Mouse (Mus musculus) bone marrow macrophage, adult 2 months (primary cell): ENCODE measurements around the gene Slc6a17. TPM values are rescaled to one million over a fixed set of nuclear protein-coding genes. Genes with fewer than 3 reads are reported as not detected.

Experiments
- H3K27ac ChIP-seq: 2 replicates; pipeline ENCODE4 v1.5.1; 2012; ENCODE audit warnings: low read depth, low read length; ENCODE audit not compliant: insufficient read depth
- H3K4me1 ChIP-seq: 2 replicates; pipeline ENCODE4 v1.6.1; 2012; ENCODE audit warnings: low read length; ENCODE audit not compliant: control insufficient read depth, insufficient read depth
- H3K4me3 ChIP-seq: 2 replicates; pipeline ENCODE4 v1.5.1; 2012; ENCODE audit warnings: mild to moderate bottlenecking, low read length, moderate library complexity; ENCODE audit not compliant: insufficient read depth
- CTCF ChIP-seq: IDR thresholded peaks from 2 replicates; pipeline ENCODE4 v1.5.1; 2012; ENCODE audit warnings: low read depth, mild to moderate bottlenecking, low read length, moderate library complexity
- POLR2A ChIP-seq: IDR thresholded peaks from 2 replicates; pipeline ENCODE4 v1.6.1; 2012; ENCODE audit warnings: mild to moderate bottlenecking, low read depth, low read length, borderline replicate concordance
- polyA plus RNA-seq: library from polyadenylated mRNA; stranded (reverse); fragments of >200 nt; gene quantifications from 2 replicates; pipeline ENCODE4 v1.2.4, GENCODE M21; 2012; ENCODE audit not compliant: missing spikeins, insufficient read depth, insufficient read length

Gene Slc6a17
- polyA plus RNA-seq = not detected in 2 replicates

DNA sequence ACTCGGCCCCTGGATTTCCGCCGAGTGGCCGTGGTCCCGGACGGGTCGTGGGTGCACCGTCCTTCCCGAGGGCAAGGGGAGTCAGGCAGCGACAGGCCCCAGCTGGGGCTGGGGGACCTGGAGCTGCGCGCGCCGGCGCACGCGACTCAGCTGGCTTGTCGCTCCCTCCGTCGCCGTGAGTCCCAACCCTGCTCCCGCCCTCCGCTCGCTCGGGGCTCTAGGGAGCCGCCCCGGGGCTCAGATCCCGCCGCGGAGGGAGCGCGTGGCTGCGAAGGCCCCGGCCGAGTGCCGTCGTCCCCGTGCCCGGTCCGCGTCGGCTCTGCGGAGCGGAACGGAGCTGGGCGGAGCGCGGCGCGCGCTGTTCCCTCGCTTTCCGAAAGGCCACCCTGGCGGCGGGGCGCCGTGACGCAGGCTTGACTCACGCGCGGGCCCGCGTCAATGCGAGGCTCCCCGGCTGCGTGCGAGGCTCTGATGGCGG lies at the start of gene Slc6a17:
Slc6a17 (minus strand) TSS at position 388 of the 478 bp plus-strand sequence.
- H3K4me3 ChIP-seq = peak within 1 kb of the TSS; percentile 64
- H3K4me1 ChIP-seq = peaks cover 4% of the 10 kb centered on the region
- TF ChIP-seq POLR2A (no peak), CTCF (no peak)
- no peak within 1 kb of the TSS for H3K27ac ChIP-seq

DNA sequence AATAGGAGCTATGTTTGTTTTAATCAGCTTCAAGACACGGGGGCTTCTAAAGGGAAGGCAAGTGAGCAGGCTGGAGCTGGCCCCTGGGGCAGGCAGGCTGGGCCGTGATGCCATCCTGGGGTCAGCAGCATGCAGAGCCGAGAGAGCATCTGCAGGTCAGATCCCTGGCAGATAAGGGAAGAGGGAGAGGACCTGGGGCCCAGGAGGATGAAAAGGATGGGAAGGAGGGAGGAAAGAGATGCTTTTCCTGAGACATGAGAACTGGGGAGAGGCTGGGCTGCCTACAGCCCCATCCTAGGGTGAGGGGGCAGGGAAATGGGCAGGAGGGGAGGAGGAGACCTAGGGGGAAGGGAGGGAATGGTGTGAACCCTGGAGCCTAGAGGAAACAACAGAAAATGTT lies 47.5 kb upstream of the Slc6a17 start:
- TF ChIP-seq POLR2A (no peak), CTCF (no peak)
- no peak overlapping the region for H3K27ac ChIP-seq
- no peak overlapping the region for H3K4me3 ChIP-seq
- H3K4me1 ChIP-seq = peaks cover 5% of the 10 kb centered on the region

DNA sequence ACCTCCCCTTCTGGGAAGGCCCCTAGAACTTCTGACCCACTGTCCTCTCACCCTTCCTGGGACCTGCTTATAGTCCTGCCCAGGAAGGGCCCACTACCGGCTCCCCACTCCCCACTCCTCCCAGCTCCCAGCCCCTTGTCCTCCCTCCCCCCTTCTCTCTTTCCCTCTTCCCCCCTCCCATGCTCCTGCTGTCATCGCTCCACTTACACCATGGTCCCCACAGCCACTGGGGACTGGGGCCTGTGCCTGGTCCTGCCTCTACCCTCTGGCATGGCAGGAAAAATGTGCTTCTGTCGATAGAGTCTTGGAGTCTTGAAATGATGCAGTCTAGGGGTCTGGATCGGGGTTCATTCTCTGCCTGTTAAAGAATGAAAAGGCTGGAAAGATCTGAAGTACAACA lies 46.1 kb upstream of the Slc6a17 start:
- Histone ChIP-seq H3K27ac (no peak overlapping the region), H3K4me3 (no peak overlapping the region), H3K4me1 (no peaks in the 10 kb centered on the region)
- TF ChIP-seq POLR2A (no peak), CTCF (no peak)

DNA sequence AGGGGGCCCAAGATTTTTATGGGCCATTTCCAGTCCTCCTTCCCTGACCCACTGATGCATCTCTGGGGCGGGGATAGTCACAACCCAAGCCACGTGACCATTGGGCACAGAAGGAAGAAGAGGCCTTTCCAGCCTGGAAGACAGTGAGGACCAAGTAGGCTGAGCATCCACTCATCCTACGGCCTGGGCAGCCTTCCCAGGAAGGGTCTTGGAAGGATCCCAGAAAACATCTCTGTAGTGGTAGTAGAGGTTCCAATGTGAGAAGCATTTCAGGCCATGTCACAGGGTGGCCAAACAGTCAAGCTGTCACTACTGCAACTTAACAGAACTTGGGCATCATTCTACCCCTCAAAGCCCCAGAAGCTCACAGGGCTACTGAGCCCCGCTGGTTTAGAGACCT lies 44.8 kb upstream of the Slc6a17 start:
- Histone ChIP-seq H3K4me1 (no peaks in the 10 kb centered on the region), H3K27ac (no peak overlapping the region), H3K4me3 (no peak overlapping the region)
- TF ChIP-seq POLR2A (no peak), CTCF (no peak)

DNA sequence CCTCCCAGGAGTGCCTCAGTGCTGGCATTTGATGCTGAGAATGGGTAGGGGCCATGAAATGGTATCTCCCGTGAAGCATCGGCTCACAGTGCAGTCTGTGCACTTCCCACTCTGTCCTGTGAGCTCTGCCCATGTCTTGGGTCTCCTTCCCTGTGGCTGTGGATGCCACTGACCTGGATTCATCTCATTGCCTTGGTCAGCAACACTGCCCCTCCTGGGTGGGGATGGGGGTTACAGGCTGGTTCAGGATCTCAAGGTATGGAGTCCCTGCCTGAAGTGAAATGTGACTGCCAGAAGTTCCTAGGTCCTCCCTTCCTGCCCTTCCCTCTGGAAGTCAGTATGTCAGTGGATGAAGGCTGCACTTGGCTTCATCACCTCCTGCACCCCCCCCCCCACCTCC lies 44.3 kb upstream of the Slc6a17 start:
- Histone ChIP-seq H3K4me3 (no peak overlapping the region), H3K4me1 (no peaks in the 10 kb centered on the region), H3K27ac (no peak overlapping the region)
- TF ChIP-seq CTCF = no peak
- no peak for TF ChIP-seq POLR2A

DNA sequence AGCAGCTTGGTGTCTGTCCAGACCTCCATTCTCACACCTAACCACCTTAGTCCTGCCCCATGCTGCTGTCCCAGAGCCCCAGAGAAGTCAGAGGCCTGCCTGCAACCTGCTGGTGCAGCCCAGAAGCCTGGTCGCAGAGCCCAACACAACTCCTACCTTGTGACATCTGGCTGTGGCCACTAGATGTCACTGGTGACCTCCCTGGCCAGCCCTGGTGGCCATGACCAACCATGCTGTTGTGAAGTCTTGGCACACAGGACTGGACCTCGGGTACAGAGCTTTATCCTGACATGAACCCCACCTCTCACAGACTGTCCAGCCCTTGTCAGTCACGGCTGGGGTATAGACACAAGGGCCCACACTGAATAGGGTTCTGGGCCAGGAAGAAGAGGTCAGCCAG lies 41.4 kb upstream of the Slc6a17 start:
- peak; percentile 65 for TF ChIP-seq CTCF
- no peak for TF ChIP-seq POLR2A
- H3K4me1 ChIP-seq = no peaks in the 10 kb centered on the region
- H3K27ac ChIP-seq = no peak overlapping the region
- no peak overlapping the region for H3K4me3 ChIP-seq

DNA sequence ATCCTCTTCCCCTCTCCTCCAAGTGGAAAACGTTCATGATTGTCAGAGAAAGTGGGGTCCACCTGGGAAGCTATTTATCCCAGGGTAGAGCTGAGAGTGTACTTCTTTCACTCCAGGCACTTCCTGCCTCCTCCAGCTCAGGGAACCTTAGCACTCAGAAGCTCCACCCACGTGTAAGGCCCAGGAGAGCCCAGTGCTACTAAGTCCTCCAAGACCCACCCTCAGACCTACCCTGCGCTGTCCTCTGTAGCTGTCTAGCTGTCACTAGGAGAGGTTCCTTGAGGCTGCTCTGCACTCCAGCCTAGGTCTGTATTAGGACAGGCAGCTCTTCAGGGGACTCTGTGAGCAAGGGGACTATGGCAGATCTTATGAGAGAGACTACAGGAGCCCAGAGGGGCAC lies 40.9 kb upstream of the Slc6a17 start:
- Histone ChIP-seq H3K27ac (no peak overlapping the region), H3K4me3 (no peak overlapping the region), H3K4me1 (no peaks in the 10 kb centered on the region)
- no peak for TF ChIP-seq CTCF
- TF ChIP-seq POLR2A = no peak

DNA sequence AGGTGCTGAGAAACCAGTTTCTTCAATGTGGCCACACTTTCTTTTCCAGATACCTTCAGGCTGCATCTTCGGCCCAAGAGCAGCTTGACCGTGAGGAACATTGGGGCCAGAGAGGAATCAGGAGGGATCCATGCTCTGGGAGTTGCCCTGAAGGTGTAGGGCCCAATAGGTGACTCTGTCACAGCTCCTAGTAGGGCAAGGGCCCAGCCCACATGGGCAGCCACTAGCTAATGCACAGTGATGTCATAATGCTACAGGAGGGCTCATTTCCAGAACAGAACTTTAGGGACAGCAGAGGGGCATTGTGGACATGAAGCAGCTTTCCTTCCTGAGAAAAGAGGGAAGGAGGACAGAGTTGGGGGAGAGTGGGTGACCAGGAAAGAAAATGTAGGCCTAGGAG lies 37.0 kb upstream of the Slc6a17 start, which contains the start of gene Ubl4b:
Ubl4b (minus strand) TSS at position 232 of the 400 bp plus-strand sequence.
- no peaks in the 10 kb centered on the region for H3K4me1 ChIP-seq
- TF ChIP-seq POLR2A = no peak
- TF ChIP-seq CTCF = no peak
- no peak within 1 kb of the TSS for H3K27ac ChIP-seq
- no peak within 1 kb of the TSS for H3K4me3 ChIP-seq

DNA sequence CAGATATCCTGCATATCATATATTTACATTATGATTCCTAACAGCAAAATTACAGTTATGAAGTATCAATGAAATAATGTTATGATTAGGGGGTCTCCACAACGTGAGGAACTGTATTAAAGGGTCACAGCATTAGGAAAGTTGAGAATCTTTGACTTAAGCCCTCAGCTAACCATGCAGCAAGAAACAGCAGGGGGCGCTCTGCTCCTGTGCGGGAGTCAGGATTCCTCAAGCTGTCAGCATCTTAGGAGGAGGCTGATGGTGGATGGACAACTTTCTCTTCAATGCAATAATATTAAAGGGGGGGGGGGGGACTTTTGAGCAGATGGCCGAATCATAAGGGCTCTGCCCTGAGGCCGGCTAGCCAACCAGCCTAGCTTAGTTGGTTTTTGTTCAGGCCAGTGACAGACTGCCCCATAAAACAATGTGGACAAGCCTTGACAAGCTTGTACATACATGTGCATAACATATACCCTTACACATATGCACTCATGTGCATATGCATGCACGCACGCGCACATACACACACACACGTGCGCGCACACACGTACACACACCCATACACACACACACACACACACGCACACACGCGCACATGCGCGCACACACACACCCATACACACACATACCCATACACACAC lies 32.7 kb upstream of the Slc6a17 start:
- TF ChIP-seq POLR2A (no peak), CTCF (peak; percentile 72)
- Histone ChIP-seq H3K4me3 (no peak overlapping the region), H3K4me1 (no peaks in the 10 kb centered on the region), H3K27ac (no peak overlapping the region)

DNA sequence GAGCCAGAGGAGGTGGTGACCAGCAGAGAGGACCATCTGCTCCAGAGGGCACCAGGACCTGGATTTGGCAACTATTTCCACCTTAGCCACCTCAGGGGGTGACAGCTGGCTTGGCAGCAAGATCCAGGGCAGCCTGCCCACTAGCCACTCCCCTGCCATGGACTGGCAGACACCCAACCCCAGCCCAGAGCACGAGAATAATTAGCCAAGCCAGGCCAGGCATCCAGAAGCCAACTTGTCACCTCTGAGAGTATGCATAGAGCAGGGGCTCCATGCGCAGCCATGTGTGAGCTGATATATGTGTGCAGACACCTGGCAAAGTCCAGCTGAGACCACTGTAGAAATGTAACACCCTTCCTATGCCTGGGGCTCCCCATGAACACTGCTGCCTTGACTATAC lies 29.1 kb upstream of the Slc6a17 start:
- no peaks in the 10 kb centered on the region for H3K4me1 ChIP-seq
- no peak for TF ChIP-seq CTCF
- H3K4me3 ChIP-seq = no peak overlapping the region
- no peak overlapping the region for H3K27ac ChIP-seq

DNA sequence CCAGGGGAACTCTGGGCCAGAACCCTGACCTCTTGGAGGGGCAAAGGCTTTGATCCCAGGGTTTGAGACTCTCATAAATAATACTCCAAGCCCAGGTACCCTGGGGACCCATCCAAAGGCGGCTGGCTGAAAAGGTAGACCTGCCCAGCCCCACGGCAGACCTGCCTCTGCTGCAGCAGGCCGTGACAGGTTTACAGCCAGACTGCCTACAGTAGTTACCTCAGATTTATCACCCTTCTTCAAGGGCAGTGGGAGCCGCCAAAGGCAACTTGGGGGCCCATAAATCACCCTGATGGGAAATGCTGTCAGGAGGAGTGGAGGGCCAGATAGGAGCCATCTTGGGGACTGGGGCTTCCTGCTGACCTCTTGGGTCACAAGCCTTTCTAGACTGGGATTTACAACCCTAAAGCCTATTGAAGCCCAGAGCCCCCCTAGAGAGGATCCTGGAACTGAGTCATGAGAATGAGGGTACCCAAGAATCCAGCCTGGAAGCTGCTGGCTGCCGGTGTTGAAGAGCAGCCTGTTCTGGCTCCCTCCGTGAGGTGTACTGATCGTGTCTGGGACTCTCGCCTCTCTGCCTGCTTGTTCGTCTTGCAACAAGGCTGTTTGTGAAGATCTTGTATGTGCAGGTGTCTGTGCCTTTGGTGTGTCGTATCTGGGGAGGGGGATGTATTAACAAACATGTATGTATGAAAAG lies 28.0 kb upstream of the Slc6a17 start:
- TF ChIP-seq POLR2A (no peak), CTCF (no peak)
- H3K4me3 ChIP-seq = no peak overlapping the region
- no peak overlapping the region for H3K27ac ChIP-seq
- H3K4me1 ChIP-seq = no peaks in the 10 kb centered on the region
